Mouse (Mus musculus): ENCODE data around the gene Rln1. TPM values are rescaled to one million over a fixed set of nuclear protein-coding genes. Genes with fewer than 3 reads are reported as not detected.

The Rln1 gene
- polyA plus RNA-seq, 1 experiment from 2014 or later = 0.99 TPM

GRCm38 (mm10) chr19:29365105-29365504 lies 30.6 kb upstream of the Rln1 start:
- Histone ChIP-seq H3K9me3 (ENCODE audit: control insufficient read depth, low read length) (no peaks in the 10 kb centered on the region), H3K4me3 (ENCODE audit: low read depth, low read length) (no peak overlapping the region), H3K4me2 (ENCODE audit: low read depth, low read length, severe bottlenecking) (no peak overlapping the region), H3K4me1 (replicated peaks; ENCODE audit: control insufficient read depth, insufficient read depth, low read length) (peaks cover 4% of the 10 kb centered on the region), H3K27me3 (ENCODE audit: control insufficient read depth, insufficient read depth, low read length) (no peaks in the 10 kb centered on the region), H3K27ac (ENCODE audit: low read depth, low read length) (no peak overlapping the region), H3K9ac (ENCODE audit: low read length) (no peak overlapping the region), H3K36me3 (ENCODE audit: control insufficient read depth, insufficient read depth, low read length) (no peaks in the 10 kb centered on the region)
- DNase-seq (ENCODE audit: low spot score) (no peak), ATAC-seq (replicated peaks; ENCODE audit: low FRiP score) (no peak)
- WGBS = 22% methylated on average over 3 of the region's 3 CpGs

GRCm38 (mm10) chr19:29364076-29364475 lies 29.6 kb upstream of the Rln1 start:
- ATAC-seq (replicated peaks; ENCODE audit: low FRiP score) = no peak

DNA sequence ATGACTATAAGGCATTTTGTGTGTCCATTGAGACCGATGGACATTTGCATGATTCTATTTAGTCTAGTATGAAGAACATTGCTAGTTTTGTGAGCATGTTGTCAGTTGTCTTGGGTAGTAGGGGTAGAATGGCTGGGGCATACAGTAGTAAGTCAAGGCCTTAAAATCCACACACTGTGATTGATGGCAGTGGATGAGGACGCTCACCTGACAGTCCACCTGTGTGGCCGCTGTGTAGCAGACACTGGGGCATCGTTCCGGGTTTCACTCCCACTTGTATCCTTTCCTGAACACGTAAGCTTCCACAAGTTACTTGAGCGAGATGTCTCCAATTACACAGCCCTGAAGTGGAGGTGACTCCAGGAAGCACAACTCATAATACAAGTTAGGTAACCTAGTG lies 29.1 kb upstream of the Rln1 start:
- no peaks in the 10 kb centered on the region for H3K36me3 ChIP-seq (ENCODE audit: control insufficient read depth, insufficient read depth, low read length)
- no peak for DNase-seq (ENCODE audit: low spot score)
- no peak overlapping the region for H3K4me3 ChIP-seq (ENCODE audit: low read depth, low read length)
- peaks cover 4% of the 10 kb centered on the region for H3K4me1 ChIP-seq (replicated peaks; ENCODE audit: control insufficient read depth, insufficient read depth, low read length)
- no peak overlapping the region for H3K9ac ChIP-seq (ENCODE audit: low read length)
- H3K27me3 ChIP-seq (ENCODE audit: control insufficient read depth, insufficient read depth, low read length) = no peaks in the 10 kb centered on the region
- no peak for ATAC-seq (replicated peaks; ENCODE audit: low FRiP score)
- H3K9me3 ChIP-seq (ENCODE audit: control insufficient read depth, low read length) = no peaks in the 10 kb centered on the region
- no peak overlapping the region for H3K27ac ChIP-seq (ENCODE audit: low read depth, low read length)
- 90% methylated on average over 7 of the region's 7 CpGs for WGBS
- H3K4me2 ChIP-seq (ENCODE audit: low read depth, low read length, severe bottlenecking) = no peak overlapping the region

More at GRCm38 (mm10) chr19:29364076-29364475, 29.6 kb upstream of the Rln1 start:
- Histone ChIP-seq H3K9ac (ENCODE audit: low read length) (no peak overlapping the region), H3K36me3 (ENCODE audit: control insufficient read depth, insufficient read depth, low read length) (no peaks in the 10 kb centered on the region), H3K9me3 (ENCODE audit: control insufficient read depth, low read length) (no peaks in the 10 kb centered on the region), H3K27ac (ENCODE audit: low read depth, low read length) (no peak overlapping the region), H3K4me2 (ENCODE audit: low read depth, low read length, severe bottlenecking) (no peak overlapping the region), H3K4me3 (ENCODE audit: low read depth, low read length) (no peak overlapping the region), H3K27me3 (ENCODE audit: control insufficient read depth, insufficient read depth, low read length) (no peaks in the 10 kb centered on the region), H3K4me1 (replicated peaks; ENCODE audit: control insufficient read depth, insufficient read depth, low read length) (peaks cover 4% of the 10 kb centered on the region)
- DNase-seq (ENCODE audit: low spot score) = no peak
- 83% methylated on average over 5 of the region's 5 CpGs for WGBS

GRCm38 (mm10) chr19:29362173-29362930 lies 27.9 kb upstream of the Rln1 start:
- no peaks in the 10 kb centered on the region for H3K36me3 ChIP-seq (ENCODE audit: control insufficient read depth, insufficient read depth, low read length)
- H3K4me1 ChIP-seq (replicated peaks; ENCODE audit: control insufficient read depth, insufficient read depth, low read length) = peaks cover 4% of the 10 kb centered on the region
- no peaks in the 10 kb centered on the region for H3K27me3 ChIP-seq (ENCODE audit: control insufficient read depth, insufficient read depth, low read length)
- no peak for ATAC-seq (replicated peaks; ENCODE audit: low FRiP score)
- 52% methylated on average over 13 of the region's 13 CpGs for WGBS
- peak overlapping the region; percentile 47 for H3K4me3 ChIP-seq (ENCODE audit: low read depth, low read length)
- H3K27ac ChIP-seq (ENCODE audit: low read depth, low read length) = no peak overlapping the region
- DNase-seq (ENCODE audit: low spot score) = no peak
- H3K4me2 ChIP-seq (ENCODE audit: low read depth, low read length, severe bottlenecking) = peak overlapping the region; percentile 88
- H3K9me3 ChIP-seq (ENCODE audit: control insufficient read depth, low read length) = no peaks in the 10 kb centered on the region
- peak overlapping the region; percentile 58; the same call in 1 of the 2 replicates for H3K9ac ChIP-seq (ENCODE audit: low read length)

GRCm38 (mm10) chr19:29361468-29362130 lies 27.1 kb upstream of the Rln1 start:
- Histone ChIP-seq H3K27me3 (ENCODE audit: control insufficient read depth, insufficient read depth, low read length) (no peaks in the 10 kb centered on the region), H3K9ac (ENCODE audit: low read length) (peak overlapping the region; percentile 58), H3K4me3 (ENCODE audit: low read depth, low read length) (peak overlapping the region; percentile 47), H3K36me3 (ENCODE audit: control insufficient read depth, insufficient read depth, low read length) (no peaks in the 10 kb centered on the region), H3K27ac (ENCODE audit: low read depth, low read length) (no peak overlapping the region), H3K4me2 (ENCODE audit: low read depth, low read length, severe bottlenecking) (peak overlapping the region; percentile 88), H3K9me3 (ENCODE audit: control insufficient read depth, low read length) (no peaks in the 10 kb centered on the region), H3K4me1 (replicated peaks; ENCODE audit: control insufficient read depth, insufficient read depth, low read length) (peaks cover 4% of the 10 kb centered on the region)
- 2% methylated on average over 33 of the region's 33 CpGs for WGBS
- peak; percentile 91 for DNase-seq (ENCODE audit: low spot score)
- peak; percentile 100 for ATAC-seq (replicated peaks; ENCODE audit: low FRiP score)

DNA sequence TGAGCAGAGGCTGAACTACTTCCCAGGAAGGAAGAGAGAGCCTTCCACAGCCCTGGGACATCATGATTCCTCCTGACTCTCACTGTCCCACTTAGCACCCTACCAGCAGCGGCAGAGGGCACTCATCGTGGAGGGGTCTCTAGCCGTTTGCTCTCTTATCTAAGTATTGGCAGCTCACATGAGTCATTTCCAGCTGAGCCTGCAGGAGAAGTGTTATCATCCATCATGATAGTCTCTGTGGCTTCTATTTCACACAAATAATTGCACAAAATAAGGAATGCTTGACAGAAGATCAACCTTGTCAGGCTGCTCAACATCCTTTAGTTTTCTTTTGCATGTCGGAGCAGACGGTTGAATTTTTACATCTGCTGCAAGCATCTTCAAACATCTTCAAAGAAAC lies 25.8 kb upstream of the Rln1 start:
- no peak for DNase-seq (ENCODE audit: low spot score)
- no peaks in the 10 kb centered on the region for H3K9me3 ChIP-seq (ENCODE audit: control insufficient read depth, low read length)
- no peak overlapping the region for H3K9ac ChIP-seq (ENCODE audit: low read length)
- H3K4me1 ChIP-seq (replicated peaks; ENCODE audit: control insufficient read depth, insufficient read depth, low read length) = peaks cover 4% of the 10 kb centered on the region
- H3K4me3 ChIP-seq (ENCODE audit: low read depth, low read length) = no peak overlapping the region
- no peaks in the 10 kb centered on the region for H3K36me3 ChIP-seq (ENCODE audit: control insufficient read depth, insufficient read depth, low read length)
- no peak overlapping the region for H3K27ac ChIP-seq (ENCODE audit: low read depth, low read length)
- 87% methylated on average over 5 of the region's 5 CpGs for WGBS
- H3K4me2 ChIP-seq (ENCODE audit: low read depth, low read length, severe bottlenecking) = no peak overlapping the region
- H3K27me3 ChIP-seq (ENCODE audit: control insufficient read depth, insufficient read depth, low read length) = no peaks in the 10 kb centered on the region
- no peak for ATAC-seq (replicated peaks; ENCODE audit: low FRiP score)

DNA sequence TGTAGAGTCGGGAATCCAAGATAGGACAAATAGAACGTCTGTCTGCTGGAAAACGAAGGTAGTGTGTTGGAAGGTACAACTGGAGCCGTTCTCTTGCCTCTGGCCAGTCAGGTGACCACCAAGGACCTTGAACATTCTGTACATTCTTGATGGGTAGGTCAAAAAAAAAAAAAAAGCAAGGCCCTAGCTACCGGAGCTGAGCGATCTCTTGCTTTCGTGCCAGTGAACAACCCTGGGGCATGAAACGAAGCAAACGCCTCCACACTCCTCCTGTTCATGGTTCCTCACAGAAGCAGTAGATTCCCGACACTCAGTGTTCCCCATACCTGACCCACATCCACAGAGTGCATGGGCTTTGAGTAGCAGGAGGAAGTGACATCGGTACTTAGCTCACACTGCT lies 21.8 kb upstream of the Rln1 start:
- H3K4me2 ChIP-seq (ENCODE audit: low read depth, low read length, severe bottlenecking) = no peak overlapping the region
- no peaks in the 10 kb centered on the region for H3K36me3 ChIP-seq (ENCODE audit: control insufficient read depth, insufficient read depth, low read length)
- H3K4me3 ChIP-seq (ENCODE audit: low read depth, low read length) = no peak overlapping the region
- peaks cover 1% of the 10 kb centered on the region for H3K4me1 ChIP-seq (replicated peaks; ENCODE audit: control insufficient read depth, insufficient read depth, low read length)
- DNase-seq (ENCODE audit: low spot score) (no peak), ATAC-seq (replicated peaks; ENCODE audit: low FRiP score) (no peak)
- WGBS = 85% methylated on average over 11 of the region's 11 CpGs
- no peak overlapping the region for H3K27ac ChIP-seq (ENCODE audit: low read depth, low read length)
- H3K9me3 ChIP-seq (ENCODE audit: control insufficient read depth, low read length) = no peaks in the 10 kb centered on the region
- no peaks in the 10 kb centered on the region for H3K27me3 ChIP-seq (ENCODE audit: control insufficient read depth, insufficient read depth, low read length)
- H3K9ac ChIP-seq (ENCODE audit: low read length) = no peak overlapping the region

GRCm38 (mm10) chr19:29354895-29355877 lies 20.7 kb upstream of the Rln1 start:
- no peaks in the 10 kb centered on the region for H3K27me3 ChIP-seq (ENCODE audit: control insufficient read depth, insufficient read depth, low read length)
- WGBS = 4% methylated on average over 20 of the region's 20 CpGs
- peak overlapping the region; percentile 59 for H3K4me2 ChIP-seq (ENCODE audit: low read depth, low read length, severe bottlenecking)
- H3K9ac ChIP-seq (ENCODE audit: low read length) = peak overlapping the region; percentile 37; the same call in 1 of the 2 replicates
- peak overlapping the region; percentile 23 for H3K4me3 ChIP-seq (ENCODE audit: low read depth, low read length)
- DNase-seq (ENCODE audit: low spot score) (peak; percentile 93), ATAC-seq (replicated peaks; ENCODE audit: low FRiP score) (peak; percentile 64)
- H3K36me3 ChIP-seq (ENCODE audit: control insufficient read depth, insufficient read depth, low read length) = no peaks in the 10 kb centered on the region
- H3K27ac ChIP-seq (ENCODE audit: low read depth, low read length) = no peak overlapping the region
- H3K4me1 ChIP-seq (replicated peaks; ENCODE audit: control insufficient read depth, insufficient read depth, low read length) = no peaks in the 10 kb centered on the region
- H3K9me3 ChIP-seq (ENCODE audit: control insufficient read depth, low read length) = no peaks in the 10 kb centered on the region
